Mouse (Mus musculus): ENCODE data around the gene Igsf8. TPM values are rescaled to one million over a fixed set of nuclear protein-coding genes. Genes with fewer than 3 reads are reported as not detected.

Gene Igsf8
- total RNA-seq, 1 experiment from 2014 or later = 10.1 TPM

DNA sequence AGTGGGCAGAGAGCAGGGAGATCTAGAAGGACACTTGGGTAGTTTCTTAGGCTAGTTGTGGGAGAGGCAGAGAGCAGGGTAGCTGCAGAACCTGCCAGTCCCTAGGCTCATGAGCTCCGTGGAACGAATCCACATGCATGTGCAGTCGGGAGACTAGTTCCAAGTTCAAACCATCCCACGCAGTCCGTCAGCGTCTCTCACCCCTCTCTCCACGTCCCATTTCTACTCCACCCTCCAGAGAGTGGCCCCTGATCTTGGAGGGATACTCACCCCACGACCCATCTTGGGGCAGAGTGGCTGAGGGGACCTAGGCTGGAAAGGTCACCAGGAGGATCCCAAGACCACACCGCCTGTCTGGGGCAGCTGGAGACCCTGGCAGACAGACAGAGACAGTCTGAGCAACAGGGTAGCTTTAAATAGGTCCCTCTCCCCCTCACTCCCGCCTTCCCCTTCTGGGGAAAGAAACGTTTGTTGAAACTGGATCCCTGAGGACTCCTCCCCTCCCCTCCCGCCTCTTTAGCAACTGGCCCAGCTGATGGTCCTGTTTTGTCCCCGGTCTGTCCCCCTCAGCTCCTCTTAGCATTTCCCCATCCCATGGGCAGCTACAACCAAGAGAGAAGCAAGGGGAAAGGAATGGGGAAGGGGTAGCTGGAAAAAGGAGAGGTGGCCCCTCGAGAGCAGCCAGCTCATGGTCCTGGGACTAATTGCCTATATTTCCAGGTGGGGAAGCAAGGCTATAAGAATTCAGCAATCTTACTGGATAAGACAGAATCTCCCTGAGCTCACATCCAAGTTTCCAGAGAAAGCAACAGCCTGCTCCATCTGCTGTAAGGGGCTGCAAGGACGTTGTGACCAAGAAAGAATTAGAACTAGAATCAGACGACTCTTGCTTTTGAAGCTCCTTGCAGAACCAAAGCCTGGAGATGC lies 36.4 kb downstream of the Igsf8 start, which contains the start of gene Atp1a2:
Atp1a2 (minus strand) TSS at position 454 of the 927 bp plus-strand sequence.
- ATAC-seq (ENCODE audit: extremely low read depth, insufficient number of reproducible peaks, low FRiP score, poor library complexity, severe bottlenecking) = no peak

DNA sequence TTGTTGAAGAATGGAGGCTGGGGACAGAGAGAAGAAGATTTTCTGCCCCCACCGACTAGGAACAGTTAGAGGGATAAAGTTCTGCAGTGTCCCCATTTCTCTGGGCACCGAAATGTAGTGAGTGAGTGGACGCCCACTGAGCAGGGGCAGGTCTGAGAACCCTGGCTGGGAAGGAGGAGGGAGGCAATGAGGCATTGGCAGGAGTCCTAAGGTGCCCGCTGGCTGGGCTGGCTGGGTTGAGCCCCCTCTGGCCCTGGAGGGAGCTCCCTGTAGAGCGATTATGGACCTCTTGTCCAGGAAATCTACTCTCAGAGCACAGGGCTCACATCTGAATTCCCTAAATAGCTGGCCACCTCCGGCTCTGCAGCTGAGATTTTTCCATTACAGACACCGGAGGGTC lies 38.1 kb downstream of the Igsf8 start:
- ATAC-seq (ENCODE audit: extremely low read depth, insufficient number of reproducible peaks, low FRiP score, poor library complexity, severe bottlenecking) = no peak

DNA sequence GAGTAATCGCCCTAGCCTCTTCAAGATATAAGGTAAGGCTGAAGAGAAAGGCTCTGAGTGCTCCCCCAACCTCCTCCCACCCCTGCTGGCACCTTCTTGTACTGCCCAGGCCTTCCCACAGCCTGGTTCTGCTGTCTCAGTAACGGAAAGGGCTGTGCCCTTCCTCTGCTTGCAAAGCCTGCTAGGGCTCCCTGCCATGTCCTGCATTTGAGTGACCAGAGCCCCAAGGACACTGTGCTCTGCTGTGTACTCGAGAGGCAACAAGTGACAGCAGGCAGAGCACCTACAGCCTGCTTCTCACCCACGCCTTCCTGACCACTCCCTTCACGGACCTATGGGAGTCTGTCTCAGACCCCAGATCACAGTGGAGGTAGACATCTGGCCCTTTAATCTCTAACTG lies 38.8 kb downstream of the Igsf8 start:
- no peak for ATAC-seq (ENCODE audit: extremely low read depth, insufficient number of reproducible peaks, low FRiP score, poor library complexity, severe bottlenecking)

DNA sequence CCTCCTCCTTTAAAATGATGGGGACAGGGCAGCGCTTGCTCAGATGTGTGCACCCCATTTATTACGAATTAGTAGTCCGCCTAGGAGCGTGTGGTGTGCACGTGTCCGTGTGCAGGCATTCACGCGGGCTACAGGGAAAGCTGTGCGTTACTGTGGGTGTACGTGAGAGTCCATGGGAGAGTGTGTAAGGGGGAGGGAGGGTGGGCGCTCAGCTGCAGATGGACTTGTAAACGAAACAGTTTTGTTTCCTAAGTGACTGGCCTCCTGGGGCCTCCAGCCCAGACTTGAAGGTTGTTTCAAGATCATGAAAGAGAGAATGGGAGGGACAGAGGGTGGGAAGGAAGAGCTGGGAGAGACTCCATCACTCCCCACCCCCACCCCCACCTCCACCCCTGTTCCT lies 39.7 kb downstream of the Igsf8 start:
- no peak for ATAC-seq (ENCODE audit: extremely low read depth, insufficient number of reproducible peaks, low FRiP score, poor library complexity, severe bottlenecking)

DNA sequence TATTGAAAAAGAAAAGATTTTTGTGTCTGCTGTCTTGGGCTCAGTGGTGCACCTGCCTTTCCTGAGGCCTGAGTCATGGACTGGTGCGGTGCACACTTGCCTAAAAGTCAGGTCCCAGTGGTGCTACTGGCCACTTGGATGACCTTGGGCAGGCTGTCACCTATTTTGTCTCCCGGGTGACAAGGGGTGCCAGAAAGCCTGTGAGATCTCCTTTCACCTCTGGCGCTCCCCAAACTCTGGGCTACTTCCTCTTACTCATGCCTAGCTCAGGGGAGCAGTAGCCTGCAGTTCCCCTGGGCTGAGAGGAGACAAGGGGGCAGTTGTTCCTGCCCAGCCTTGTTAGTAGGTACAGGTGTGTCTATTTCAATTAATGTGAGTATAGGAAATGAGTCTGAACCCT lies 40.9 kb downstream of the Igsf8 start:
- ATAC-seq (ENCODE audit: extremely low read depth, insufficient number of reproducible peaks, low FRiP score, poor library complexity, severe bottlenecking) = no peak

DNA sequence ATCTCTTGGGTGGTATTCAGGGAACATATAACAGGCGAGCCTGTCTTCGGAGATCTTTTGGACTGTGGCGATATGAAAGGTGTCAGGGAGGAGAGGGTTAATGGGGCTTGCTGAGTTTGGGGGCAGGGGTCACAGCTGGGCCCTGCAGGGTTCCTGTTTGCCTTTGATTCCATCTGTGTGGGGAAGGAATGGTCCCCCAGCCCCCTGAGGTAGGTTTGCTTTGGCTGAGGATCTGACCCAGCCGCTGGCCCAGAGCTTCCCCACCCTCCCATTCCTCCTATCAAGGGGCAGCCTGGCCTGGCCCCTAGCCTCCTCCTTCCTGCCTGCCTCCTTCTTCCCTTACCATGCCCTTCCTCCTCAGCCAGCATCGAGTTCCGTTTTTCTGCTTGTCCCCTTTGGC lies 41.4 kb downstream of the Igsf8 start:
- no peak for ATAC-seq (ENCODE audit: extremely low read depth, insufficient number of reproducible peaks, low FRiP score, poor library complexity, severe bottlenecking)

DNA sequence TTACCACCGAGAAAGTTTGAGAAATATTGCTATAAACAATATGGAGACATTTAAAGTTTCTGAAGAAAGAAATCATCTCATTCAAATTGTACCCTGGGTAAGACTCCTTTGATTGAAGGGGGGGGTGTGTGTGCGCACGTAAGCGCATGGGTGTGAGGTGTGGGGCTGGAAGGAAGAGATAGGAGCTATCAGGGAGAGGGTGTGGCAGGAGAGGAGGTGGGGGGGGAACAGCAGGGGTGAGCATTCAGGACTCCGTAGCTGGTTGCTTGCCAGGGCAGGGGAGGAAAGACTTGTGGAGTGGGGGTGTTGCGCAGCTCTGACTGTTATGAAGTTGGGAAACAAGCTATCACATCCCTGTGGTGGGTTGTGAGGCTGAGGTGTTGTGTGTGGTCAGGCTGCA lies 43.0 kb downstream of the Igsf8 start:
- no peak for ATAC-seq (ENCODE audit: extremely low read depth, insufficient number of reproducible peaks, low FRiP score, poor library complexity, severe bottlenecking)

DNA sequence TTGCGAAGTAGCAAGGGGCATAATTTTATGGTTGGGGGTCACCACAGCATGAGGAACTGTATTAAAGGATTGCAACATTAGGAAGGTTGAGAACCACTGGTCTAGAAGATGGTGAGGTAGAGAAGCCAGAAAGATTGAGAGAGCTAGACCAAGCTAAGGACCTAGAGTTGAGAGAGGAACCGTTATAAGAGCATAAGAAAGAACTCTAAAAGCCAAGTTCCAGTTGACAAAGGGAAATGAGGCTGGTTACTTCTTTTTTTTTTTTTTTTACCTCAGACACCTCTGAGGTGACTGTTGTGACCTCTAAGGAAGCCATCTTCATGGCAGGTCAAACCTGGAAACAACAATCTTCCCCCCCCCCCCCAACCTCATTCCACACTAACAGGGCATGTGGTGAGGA lies 43.7 kb downstream of the Igsf8 start:
- ATAC-seq (ENCODE audit: extremely low read depth, insufficient number of reproducible peaks, low FRiP score, poor library complexity, severe bottlenecking) = no peak

DNA sequence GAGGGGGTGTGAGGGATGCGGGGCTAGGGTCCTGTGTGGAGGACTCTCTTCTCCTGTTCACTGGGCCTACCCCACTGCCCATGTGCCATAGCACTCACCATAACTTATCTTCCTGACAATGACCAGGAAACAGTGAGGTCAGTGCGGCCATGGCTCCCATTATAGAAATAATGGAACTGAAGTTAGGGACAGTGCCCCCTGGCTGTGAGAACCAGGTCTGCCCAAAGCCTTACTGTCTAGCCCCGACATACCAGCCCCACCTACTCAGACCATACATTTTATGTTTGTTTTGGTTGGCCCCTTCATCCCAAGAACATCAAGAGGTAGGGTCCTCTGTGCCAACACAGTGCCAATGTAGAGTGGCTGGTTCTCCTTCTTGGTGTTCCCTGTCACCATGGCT lies 44.2 kb downstream of the Igsf8 start:
- no peak for ATAC-seq (ENCODE audit: extremely low read depth, insufficient number of reproducible peaks, low FRiP score, poor library complexity, severe bottlenecking)

DNA sequence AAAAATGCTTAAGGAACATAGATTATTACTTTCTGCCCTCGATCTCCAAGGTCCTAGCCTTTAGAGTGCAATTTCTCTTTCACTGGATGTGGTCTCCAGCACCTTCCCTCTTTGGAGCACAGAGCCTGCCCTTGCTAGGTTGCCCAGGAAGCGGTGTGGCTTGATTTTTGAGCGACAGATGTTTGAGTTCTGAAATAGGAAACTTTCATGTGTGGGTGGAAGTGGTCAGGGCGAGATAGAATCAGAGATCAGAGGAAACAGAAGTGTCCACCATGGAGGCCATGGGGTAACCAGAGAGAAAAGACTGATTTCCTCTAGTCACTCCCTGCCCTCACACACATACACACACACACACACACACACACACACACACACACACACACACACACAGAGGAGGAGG lies 44.8 kb downstream of the Igsf8 start:
- no peak for ATAC-seq (ENCODE audit: extremely low read depth, insufficient number of reproducible peaks, low FRiP score, poor library complexity, severe bottlenecking)

DNA sequence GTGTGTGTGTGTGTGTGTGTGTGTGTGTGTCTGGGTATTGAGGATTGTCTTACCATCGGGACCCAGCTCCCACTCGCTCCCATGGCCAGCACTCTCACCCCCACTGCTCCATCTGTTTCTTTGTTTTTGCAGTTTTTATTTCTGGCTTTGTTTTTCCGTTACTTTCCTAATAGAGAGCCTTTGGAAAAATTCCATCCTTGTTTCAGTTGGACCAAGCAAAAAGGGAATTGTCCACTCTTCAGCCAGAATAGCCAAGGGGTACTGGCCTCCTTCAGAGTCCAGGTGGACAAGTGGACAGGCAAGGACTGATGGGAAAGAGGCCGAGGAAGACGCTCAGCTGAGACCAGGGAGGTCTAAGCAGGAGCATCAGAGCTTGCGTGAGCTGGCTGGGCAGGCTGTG lies 45.4 kb downstream of the Igsf8 start:
- no peak for ATAC-seq (ENCODE audit: extremely low read depth, insufficient number of reproducible peaks, low FRiP score, poor library complexity, severe bottlenecking)

DNA sequence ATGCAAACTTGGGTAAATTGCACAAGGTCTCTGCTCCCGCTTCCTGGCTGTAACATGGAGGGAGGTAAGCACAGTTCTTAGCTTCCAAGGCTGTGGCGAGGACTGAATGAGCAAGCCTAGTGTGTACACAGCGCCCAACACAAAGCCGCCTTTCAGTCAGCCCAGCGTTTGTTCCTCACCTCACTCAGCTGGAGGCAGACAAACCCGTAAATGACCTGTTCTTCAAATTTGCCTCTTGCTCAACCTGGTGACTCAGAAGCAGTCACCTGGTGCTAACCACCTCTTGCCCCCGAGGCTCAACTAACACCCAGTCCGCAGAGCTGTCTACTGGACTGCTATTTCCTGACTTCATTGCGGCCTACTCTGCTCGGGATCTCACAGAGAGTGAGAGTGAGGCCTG lies 46.5 kb downstream of the Igsf8 start:
- ATAC-seq (ENCODE audit: extremely low read depth, insufficient number of reproducible peaks, low FRiP score, poor library complexity, severe bottlenecking) = no peak

DNA sequence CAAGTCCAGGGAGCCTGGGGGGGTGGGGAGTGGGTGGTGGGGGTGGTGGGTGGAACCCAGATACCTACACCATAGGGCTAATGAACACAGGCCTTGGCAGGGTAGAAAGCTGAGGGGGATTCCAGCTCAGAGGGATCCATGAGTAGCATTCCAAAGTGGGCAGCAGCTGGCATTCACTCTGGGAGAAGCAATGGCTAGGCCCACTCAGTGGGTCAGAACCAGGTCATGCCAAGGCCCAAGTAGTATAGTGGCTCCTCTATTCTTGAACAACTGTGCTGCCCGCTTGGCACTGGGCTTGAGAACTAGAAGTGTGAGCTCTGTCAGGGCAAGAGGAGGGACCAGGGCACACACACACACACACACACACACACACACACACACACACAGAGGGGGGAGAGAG lies 47.0 kb downstream of the Igsf8 start:
- ATAC-seq (ENCODE audit: extremely low read depth, insufficient number of reproducible peaks, low FRiP score, poor library complexity, severe bottlenecking) = no peak

DNA sequence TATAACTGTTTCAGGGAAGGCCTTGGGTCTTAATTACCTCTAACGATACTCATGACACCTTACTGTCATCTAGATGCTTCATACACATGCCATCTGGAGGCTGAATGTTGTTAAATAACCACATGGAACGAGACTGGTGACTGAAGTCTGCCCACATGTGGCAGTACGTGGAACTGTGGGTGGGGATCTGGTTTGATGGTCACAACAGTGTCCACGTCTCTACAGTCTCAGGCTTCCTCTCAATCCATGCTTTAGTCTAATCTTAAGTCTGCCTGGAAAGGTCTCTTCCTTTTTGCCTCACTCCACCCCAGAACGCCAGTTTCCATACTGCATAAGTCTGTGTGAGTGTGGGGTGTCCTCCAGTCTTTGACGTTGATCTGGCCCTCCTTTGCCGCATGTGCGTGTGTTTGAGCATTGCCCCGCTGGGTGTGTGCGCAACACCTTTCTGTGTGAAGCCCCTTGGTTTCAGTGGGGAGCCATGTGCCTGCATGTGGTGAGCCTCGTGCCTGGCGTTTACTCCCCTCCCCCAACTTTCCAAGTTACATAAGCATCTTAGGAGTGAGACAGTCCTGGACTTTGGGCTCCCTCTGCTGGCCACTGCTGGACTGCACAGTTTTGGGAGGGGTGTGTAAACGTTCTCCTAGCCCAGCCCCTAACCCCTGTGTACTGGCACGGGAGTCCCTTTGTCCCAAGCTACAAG lies 48.4 kb downstream of the Igsf8 start:
- ATAC-seq (ENCODE audit: extremely low read depth, insufficient number of reproducible peaks, low FRiP score, poor library complexity, severe bottlenecking) = peak; percentile 64

DNA sequence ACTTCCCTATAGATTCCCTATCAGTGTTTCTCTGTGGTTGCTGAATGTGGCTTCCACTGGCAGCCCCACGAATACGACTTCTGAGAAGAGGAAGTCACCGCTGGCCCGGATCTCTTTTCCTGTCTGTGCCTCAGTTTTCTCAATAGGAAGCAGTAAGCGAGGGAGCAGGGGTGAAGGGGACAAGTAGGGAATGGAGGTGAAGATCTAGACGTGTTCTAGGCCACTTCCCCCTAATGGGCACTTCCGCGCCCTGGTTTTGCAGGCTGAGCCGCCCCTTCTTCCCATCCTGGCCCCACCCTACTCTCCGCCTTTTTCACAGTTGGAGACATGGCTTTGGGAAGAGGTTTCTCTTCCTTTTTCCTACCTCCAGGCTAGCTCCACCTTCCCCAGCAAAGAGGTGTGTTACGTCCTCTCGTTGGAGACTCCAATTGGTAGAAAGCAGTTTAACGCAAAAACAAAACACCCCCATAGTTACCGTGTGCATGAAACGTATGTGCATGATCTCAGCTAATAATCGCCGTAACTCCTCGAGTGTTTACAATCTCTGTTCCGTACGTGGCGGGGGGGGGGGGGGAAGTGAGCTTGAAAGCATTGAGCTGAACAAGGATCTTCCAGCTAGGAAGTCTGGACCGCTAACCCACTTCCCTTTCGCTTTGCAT lies 49.9 kb downstream of the Igsf8 start:
- ATAC-seq (ENCODE audit: extremely low read depth, insufficient number of reproducible peaks, low FRiP score, poor library complexity, severe bottlenecking) = no peak

DNA sequence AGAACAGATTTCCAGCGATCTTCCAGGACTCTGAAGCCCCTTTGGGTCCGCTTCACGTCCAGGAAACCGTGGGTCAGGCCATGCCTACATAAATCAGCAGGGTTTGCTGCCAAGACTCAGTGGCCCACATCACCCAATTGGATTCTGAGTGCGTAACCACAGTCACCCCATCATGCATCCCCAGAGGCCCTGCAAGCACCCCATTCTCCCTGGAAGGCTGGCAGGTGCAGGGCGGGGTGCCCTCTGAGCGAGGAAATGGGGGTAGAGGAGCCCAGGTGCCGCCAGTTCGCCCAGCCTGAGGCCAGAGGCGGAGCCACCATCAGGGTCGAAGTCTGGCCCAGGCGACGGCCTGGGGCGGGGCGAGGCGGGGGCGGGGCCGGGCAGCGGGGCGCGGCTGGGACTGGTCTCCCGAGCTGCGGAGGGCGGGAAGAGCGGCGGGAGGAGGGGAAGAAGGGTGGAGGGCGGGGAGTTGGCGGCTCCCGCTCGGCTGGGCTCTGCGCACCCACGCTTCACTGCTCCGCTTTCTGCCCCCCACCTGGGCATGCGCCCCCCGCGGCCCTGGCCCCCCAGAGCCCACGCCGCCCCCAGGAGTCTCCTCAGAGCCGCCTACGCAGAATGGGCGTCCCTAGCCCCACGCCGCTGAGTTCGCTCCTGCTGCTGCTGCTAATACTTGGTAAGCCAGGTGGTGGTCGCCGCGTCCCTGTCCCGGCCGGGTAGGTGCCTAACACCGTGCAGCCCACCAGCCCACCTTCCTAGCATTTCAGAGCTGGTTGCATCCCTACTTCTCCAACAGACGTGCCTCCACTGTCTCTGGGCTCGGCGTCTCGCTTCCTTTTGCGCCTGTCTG lies 50.7 kb downstream of the Igsf8 start:
- ATAC-seq (ENCODE audit: extremely low read depth, insufficient number of reproducible peaks, low FRiP score, poor library complexity, severe bottlenecking) = peak; percentile 39

DNA sequence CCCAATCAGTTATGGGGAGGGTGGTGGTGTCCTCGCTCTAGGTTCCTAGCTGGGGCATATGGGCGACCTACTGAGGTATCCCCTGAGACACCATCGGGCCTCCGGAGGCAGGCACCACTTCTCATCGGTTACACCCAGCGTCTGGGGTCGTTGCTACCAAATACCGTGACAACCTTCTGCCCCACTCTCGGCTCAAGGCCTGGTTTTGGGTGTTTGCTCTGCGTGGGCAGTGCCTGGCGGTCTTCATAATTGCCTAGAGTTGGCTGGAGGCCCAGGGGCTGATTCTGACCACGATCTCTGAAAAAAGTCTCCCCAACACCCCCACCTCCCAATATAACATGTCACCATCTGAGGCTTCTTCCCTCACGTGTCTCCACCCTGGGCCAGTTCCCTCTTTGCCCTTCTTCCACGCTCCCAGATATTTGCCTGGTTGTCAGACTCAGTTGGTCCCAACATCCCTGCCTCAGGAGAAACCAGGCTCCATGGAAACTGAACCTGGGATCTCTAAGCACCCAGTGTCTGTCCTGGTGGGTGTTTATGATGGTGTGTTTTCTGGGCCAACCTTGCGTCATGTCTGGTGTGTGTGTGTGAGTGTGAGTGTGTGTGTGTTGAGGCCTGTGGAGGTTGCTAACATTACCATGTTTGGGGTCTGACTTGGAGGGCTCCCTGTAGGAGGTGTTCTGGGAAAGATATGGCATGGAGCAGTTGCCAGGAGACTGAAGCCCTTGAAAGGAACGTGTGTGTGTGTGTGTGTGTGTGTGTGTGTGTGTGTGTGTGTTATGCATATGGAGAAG lies 51.5 kb downstream of the Igsf8 start:
- ATAC-seq (ENCODE audit: extremely low read depth, insufficient number of reproducible peaks, low FRiP score, poor library complexity, severe bottlenecking) = no peak

Data from neutrophil, adult 5-6 weeks (primary cell).